Mouse (Mus musculus) MEL (cell line): ENCODE measurements around the gene Snx7.

Experiments
- CHD1 ChIP-seq: IDR thresholded peaks from 2 replicates; pipeline ENCODE4 v1.6.1; 2012; ENCODE audit warnings: low read depth, mild to moderate bottlenecking, inconsistent platforms, low read length, improper control_type of control experiment
- CTCF ChIP-seq, 3 experiments: IDR thresholded peaks in 2 of 3; conservative IDR thresholded peaks in 1 of 3; 2 replicates each; pipeline ENCODE4 v1.5.1; 2011 to 2012; ENCODE audit warnings: low read length in 3 of 3, low read depth in 2 of 3, mild to moderate bottlenecking in 2 of 3, improper control_type of control experiment in 1 of 3, inconsistent platforms in 1 of 3, mixed read lengths in 1 of 3, moderate library complexity in 1 of 3; ENCODE audit not compliant: control insufficient read depth in 1 of 3, insufficient read depth in 1 of 3, poor library complexity in 1 of 3, severe bottlenecking in 1 of 3
- EP300 ChIP-seq, 2 experiments: IDR thresholded peaks; 2 replicates each; pipeline ENCODE4 v1.6.1; 2011; ENCODE audit warnings: improper control_type of control experiment in 2 of 2, low read length in 2 of 2, low read depth in 1 of 2, mild to moderate bottlenecking in 1 of 2
- HCFC1 ChIP-seq: IDR thresholded peaks from 2 replicates; pipeline ENCODE4 v1.6.1; 2012; ENCODE audit warnings: low read depth, mild to moderate bottlenecking, inconsistent platforms, low read length, improper control_type of control experiment, moderate library complexity
- MAFK ChIP-seq: IDR thresholded peaks from 2 replicates; pipeline ENCODE4 v1.6.1; 2011; ENCODE audit warnings: low read depth, mild to moderate bottlenecking, low read length, improper control_type of control experiment, borderline replicate concordance
- MAX ChIP-seq: IDR thresholded peaks from 2 replicates; pipeline ENCODE4 v1.6.1; 2011; ENCODE audit warnings: low read length, improper control_type of control experiment
- UBTF ChIP-seq: IDR thresholded peaks from 2 replicates; pipeline ENCODE4 v1.6.1; 2012; ENCODE audit warnings: low read depth, mild to moderate bottlenecking, inconsistent platforms, low read length, improper control_type of control experiment, moderate library complexity, borderline replicate concordance; ENCODE audit not compliant: insufficient read depth
- ZNF384 ChIP-seq: IDR thresholded peaks from 2 replicates; pipeline ENCODE4 v1.6.1; 2012; ENCODE audit warnings: low read depth, mild to moderate bottlenecking, inconsistent platforms, low read length, improper control_type of control experiment

GRCm38 (mm10) chr3:117861977-117862434, 6.7 kb downstream of the Snx7 start:
- TF ChIP-seq CHD1, result no peak
- no peak for TF ChIP-seq HCFC1
- no peak for TF ChIP-seq ZNF384
- TF ChIP-seq EP300 (IDR thresholded peaks at IDR 0.05; ENCODE audit: low read depth in 1 of 2, low read length in 2 of 2), result no peak
- TF ChIP-seq CTCF (IDR thresholded peaks at IDR 0.05 in 2 of 3, conservative IDR thresholded peaks at IDR 0.05 in 1 of 3; ENCODE audit: control insufficient read depth in 1 of 3, insufficient read depth in 1 of 3, low read depth in 2 of 3, low read length in 3 of 3, poor library complexity in 1 of 3, severe bottlenecking in 1 of 3), result no peak
- no peak for TF ChIP-seq MAX
- no peak for TF ChIP-seq MAFK
- TF ChIP-seq UBTF, result no peak
